Mouse (Mus musculus) frontal cortex, postnatal 36 days (tissue): Measurements from ENCODE around the gene Sox13.

Experiments used
- DNase-seq, 2 experiments: peaks; one replicate each; pipeline ENCODE4 v3.0.0; 2022; ENCODE audit warnings: low spot score in 2 of 2

Gene Sox13

DNA sequence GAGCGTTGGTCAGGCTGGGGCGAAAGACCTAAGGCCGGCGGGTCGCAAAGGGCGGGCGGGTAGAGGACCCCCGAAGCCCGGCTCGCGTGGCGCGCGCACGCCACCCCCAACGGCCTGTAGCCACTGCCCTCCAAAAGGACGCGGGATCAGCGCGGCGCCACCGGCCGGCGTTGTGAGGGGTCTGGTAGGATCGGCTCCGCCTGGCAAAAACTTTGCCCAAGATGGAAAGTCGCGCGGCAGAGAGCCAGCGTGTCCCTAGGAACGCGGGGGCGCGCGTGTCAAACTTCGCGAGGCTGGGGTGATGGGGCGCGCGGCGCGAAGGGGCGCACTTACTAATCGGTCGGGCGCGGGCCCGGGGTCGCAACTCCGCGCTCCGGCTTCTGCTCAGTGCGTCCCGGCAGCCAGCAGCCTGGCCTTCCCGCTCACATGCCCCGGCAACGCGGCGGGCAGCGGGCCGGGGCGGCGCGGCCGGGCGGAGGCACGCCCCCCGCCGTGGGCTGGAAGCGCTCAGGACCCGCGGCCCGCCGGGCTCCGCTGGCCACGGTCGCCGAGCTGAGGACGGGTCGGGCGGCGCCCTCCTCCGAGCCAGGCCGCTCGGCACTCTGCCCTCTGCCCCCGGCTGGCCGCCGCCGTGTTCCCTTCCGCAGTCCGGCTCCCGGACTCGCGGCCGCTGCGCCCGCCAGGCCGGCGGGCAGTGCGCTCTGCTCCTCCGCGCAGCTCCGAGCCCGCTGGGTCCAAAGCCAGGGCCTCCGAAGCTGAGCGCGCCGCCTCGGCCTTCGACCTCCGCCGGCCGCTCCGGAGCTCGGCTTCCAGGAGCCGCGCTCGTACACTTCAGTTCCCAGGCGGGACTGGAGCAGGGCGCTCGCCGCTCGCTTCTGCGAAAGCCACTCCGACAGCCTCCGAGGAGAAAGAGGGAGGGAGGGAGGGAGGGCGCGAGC is at the start of gene Sox13:
Gene Sox13 (minus strand): TSS at position 835 of the 938 bp plus-strand sequence.
- peak; percentile 25 to 32 for DNase-seq

DNA sequence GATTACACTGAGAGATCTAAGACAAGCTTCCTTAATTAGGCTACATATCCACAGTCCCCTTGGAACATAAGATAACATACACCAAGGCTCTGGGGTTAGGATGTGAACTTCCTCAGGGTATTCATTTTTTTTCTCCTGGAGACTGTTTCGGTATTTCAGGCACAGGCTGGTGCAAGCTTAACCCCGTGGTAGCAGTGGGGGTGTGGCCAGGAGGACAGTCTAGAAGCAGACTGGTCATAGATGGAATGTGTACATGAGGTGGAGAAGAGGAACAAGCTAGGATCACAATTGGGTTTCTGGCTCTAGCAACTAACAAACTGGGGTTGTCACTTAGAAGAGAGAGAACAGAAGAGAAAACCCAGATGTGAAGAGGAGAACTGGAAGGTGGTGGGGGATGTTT is 47.4 kb upstream of the Sox13 start:
- DNase-seq: no peak

DNA sequence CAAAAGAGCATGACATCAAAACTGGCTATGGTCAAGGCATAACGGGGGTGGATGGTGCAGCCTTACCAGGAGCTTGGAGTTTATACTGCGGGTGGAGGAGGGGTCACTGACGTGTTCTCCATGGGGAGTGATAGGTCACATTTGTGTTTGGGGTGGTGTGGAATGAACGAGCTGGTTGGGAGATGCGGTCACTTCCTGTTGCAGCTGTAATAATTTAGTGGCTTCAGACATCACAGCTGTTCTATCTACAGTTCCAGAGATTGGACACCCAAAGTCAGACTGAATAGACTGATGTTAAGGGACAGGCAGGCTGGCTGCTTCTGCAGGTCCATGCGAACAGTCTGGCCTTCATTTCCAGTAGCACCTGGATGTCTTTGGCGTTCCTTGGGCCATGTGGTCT is 46.9 kb upstream of the Sox13 start:
- DNase-seq: no peak

DNA sequence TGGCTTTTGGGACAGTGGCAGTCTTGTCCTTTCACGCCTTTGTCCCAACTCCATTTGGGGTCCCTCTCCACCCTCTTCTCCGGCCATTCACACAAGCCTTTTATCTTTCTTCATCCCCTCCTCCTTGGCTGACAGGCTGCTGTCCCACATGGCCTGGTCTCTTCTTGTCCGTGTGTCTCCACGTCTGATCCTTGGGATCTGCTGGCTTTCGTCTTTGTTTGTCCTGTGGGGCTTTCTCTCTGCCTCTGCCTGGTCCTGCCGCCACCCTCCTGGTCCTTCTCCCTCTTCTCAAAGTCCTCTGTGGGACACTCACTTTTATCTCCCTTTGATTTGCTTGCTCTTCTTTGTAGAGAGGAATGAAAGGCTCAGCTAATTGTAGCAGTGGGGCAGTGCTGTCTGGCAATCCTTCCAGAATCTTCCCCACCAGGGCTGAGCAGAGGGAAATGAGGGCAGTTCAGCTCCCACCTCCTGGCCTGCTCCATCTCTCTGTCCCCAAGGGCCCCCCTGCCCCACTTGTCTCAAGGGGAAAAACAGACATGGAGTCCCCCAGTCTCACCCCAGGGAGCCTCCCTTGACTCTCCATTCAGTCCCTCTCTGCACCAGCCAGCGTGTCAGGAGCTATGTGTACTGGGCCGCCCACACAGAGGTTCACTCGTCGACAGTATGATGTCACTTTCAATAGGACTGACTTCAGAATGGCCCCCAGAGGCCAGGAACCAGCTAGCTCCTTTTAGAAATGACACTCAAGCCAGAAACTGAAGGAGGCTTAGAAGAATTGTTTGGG is 46.3 kb upstream of the Sox13 start:
- DNase-seq: no peak

DNA sequence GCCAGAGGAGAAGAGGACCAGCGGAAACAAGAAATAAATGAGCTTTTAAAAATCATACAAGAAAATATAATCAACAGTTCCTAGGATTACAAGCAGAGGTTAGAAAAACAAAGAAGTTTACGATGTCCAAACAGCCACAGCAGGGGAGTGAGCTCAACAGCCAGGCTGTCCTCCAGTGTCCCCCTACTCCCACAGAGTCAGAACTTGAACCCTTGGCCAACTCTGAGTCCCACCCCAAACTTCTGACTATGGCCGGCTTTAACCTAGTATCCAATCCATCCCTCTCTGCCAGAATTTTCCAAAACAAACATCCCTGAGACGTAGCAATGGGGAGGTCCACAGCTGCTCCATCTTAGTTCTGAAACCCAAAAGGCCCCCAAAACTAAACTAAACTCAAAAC is 45.0 kb upstream of the Sox13 start:
- no peak for DNase-seq

DNA sequence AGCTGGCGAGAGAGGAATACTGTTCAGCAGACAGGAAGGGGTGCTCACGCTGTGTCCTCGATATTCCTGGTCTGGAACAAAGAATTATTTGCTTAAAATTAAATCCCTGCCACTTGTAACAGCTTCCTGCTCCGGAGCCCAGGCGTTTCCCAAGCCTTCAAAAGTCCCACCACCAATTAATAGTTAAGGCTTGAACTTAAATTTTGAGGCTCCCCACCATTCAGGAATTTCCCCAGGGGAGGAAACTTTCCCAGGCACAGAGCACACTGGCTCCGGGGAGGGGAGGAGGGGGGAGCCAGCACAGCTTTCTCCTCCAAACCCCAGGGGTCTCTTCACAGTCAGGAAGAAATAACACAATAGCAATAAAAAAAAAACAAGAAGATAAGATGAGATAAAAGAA is 44.6 kb upstream of the Sox13 start:
- DNase-seq: no peak

DNA sequence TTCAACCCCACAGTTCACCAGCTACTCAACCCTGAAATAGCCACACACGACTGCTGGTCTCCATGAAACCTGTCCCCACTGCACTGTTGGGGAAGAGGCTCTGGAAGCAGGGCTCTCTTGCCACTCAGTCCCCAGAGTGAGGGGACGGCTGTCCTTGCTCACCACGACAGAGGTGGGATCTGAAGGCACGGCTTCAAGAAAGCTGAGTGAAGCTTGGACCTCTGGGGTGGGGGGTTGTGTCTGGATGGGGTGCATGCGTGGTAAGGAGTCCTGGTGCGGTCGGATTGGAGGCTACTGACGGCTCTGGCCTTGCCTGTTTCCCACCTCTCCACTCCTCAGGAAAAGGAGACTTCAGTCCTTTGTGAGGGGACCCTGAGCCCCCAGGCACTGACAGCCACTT is 43.7 kb upstream of the Sox13 start:
- no peak for DNase-seq

DNA sequence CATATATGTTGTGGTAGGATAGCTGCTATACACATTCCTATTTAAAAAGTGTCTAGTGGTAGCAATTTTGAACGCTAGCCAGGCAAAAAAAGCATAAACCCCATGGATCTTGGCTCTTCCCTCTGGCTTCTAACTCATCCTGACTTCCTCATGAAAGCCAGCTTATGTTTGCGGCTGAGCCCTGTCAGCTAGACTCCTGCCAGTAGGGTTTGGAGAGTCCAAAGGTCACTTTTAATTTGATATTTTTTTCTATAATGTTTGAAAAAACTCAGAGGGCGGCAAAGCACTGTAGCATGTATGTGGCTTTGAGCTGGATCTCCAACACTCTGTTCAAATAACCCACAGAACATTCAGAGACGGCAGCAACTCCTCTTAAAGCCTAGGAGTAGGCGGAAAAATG is 39.0 kb upstream of the Sox13 start:
- no peak for DNase-seq

DNA sequence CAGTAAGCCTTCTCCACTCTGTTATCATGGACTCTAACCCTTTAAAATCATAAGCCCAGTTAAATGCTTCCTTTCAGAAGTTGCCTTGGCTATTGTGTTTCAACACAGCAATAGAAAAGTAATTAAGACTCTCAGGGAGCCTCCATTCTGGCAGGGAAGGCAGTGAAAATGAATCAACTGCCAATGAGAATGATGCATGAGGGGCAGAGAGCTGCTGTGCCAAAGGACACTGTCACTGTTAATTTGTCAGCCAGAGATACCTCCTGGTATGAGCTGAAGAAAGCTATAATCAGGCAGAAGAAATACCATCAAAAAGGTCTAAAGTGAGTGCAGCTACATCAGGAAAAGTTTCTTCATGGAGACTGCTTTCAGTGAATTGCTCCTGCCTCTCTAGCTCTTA is 36.8 kb upstream of the Sox13 start:
- DNase-seq: no peak

DNA sequence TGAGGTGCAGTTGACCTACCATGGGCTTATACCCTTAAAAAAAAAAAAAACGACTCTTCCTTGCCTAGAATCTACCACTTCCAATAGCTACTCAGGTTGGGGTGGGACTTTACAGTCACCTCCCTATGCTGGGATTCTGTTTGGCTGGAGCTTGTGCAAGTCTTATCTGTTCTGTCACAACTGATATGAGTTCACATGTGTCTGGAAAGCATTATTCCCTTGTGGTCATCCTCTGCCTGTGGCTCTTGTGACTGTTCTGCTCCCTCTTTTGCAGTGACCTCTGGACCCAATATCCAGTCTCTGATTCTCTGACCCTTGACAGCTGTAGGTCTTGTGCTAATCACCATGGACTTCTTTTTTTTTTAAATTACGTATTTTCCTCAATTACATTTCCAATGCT is 31.9 kb upstream of the Sox13 start:
- no peak for DNase-seq

DNA sequence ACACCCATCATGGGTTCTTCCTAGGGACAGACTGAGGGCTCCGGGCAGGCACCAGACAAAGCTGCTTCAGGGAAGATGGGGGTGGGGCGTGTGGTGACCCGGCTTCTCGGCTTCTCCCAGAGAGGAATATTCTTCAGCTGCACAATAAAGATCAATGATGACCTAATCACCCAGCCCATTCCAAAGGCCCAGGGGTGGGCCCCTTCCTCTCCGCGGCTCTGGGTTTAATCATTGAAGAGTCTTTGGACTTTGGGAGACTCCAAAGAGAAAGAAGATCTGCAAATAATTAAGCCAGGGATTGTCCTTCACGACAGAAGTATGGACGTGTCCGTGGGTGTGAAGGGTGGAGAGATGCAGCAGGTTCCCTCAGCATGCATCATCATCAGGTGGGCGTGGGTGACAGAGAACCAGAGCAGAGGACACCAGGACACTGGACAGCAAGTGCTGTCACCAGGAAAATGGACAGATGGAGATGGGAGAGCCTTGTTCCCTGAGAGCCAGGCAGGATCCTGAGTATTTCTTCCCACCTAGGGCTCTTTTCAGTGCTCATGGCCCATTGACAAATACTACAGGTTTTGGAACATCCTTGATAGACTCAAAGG is 28.5 kb upstream of the Sox13 start:
- no peak for DNase-seq

DNA sequence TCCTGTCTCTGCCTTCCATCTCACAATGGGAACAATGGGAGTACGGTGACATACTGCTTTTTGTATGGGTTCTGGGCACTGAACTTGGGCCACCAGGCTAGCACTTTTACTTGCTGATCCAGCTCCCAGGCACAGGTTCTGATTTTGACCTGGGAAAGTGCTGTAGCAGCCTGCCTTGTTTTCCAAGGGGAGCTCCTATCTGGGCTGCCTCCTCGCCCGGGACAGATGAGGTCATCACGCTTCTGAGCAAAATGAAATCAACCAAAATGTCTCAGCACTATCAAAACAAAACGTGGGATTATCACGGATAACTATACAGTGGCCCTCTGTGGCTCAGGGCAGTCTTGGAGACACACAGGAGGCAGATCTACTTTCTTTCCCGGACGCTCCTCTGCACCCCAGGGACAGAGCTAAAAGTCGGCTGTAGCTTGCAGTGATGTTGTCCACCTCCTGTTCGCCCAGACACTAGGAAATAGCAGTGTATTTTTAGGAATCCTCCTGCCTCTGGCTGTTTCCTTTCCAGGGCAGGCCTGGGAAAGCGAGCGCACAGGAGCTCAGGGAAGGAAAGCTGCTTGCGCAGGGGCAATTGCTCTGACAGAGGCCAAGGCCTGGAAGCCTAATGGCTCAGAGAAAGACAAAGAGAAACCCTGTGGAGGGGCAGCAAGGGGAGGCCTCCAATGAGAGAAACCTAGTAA is 27.8 kb upstream of the Sox13 start:
- DNase-seq: no peak

DNA sequence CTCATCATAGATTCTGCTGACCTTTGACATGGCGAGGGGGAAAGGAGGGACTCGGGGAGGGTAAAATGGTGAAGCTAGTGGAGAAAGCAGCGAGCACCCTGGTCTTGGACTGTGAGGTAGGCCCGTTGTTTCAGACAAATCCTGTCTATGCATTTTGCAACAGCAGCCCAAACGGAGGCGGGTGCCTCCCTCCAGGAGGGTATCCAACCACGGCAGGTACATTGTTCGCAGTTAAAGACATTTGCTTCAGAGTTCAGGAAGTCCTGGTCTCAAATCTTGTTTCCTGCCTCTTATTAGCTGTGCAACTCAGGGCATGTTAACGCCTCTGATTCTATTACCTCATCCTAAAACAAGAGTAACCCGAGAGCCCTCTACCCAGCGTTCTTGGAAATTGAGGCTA is 26.8 kb upstream of the Sox13 start:
- DNase-seq: no peak

DNA sequence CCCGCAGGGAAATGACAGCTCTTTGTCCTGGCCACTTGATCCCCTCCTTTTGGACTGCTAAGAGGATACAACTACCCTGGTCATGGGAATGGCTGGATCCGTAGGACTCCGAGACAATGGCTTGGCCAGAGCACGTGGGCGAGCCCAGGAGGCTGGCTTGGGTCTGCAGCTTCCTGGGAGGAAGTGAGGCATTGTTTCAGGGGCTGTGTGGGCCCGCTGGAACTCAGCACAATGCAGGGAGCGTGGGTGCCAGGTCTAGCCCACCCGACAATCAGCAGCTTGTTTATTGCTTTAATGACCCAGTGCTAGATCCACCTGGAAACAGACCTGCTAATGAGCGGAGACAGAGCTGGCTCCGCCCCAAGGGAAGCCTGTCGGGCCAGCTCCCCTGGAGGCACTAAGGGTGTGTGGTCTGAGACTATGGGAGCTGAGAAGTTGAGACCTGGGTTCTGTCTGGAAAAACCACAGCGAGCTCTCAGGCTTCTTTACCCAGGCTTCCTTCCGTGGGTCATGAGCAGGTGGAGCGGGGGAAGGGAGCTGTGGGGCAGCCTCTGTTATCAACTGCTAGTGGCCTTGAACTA is 24.3 kb upstream of the Sox13 start:
- DNase-seq: no peak

DNA sequence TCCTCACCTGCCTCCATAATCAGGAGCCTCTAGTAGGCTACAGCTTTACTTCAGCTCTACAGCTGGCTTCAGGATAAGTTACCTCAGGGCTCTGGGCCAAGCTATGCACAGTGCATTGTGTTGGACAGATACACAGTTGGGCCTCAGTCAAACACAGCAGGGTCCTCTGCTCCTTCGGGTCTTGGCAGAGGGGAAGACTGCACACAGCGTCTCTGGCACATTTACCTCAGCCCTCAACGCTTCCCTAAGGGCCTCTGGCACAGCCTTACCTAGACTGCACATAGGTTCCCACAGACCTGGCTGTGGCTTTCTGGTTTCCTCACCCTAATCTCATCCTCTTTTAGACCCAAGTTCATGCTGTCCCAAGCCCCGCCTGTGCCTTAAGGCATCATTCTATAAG is 22.1 kb upstream of the Sox13 start:
- DNase-seq: no peak

DNA sequence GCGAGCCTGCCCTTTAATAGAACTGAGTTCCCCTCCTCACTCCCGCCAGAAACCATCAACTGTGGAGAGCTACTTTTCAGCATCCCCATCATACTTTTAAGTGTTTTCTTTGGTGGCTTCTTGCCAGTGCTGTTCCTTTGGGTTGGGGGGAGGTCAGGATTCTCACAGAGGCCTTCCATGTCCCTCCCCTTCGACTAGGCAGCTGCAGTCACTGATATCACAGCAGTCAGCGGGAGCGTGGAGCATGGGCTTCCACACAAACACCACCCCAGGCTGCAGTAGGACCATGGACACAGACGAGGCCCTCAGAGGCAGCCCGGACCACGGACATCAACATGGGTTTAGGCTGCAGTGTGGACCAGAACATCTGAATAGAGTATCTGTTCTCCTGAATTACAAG is 20.1 kb upstream of the Sox13 start:
- no peak for DNase-seq

DNA sequence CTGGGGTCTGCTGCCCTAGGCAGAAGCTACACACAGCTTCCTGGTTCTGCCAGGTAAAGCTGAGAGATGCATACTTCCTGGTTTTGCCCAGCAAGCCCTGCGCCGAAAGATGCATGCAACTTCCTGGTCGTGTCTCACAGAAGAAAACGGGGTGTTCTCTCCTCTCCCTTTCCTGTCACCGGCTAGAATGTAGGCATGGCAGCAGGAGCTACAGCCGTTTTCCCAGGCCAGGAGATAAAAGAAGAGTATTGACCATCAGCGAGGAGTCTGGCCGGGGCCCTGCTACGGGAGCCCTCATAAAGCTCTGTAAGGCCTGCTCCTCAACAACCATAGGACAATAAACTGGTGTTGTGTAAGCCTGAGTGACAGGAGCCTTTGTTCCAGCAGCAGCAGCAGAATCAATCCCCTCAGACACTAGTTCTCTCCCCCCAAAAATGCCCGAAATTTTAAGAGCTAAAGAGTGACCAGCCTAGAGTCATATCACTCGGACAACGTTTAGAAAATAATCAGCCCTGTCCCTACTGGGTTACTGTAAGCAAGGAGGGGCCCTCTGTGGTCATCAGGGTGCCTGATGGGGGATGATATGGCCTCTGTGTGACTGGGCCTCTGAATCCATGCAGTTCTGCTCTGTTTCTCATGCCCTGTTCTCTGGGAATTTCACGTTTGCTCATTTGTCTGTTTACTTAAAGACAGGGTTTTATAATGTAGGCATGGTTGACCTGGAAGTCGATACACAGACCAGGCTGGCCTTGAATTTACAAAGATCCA is 13.9 kb upstream of the Sox13 start:
- DNase-seq: no peak

DNA sequence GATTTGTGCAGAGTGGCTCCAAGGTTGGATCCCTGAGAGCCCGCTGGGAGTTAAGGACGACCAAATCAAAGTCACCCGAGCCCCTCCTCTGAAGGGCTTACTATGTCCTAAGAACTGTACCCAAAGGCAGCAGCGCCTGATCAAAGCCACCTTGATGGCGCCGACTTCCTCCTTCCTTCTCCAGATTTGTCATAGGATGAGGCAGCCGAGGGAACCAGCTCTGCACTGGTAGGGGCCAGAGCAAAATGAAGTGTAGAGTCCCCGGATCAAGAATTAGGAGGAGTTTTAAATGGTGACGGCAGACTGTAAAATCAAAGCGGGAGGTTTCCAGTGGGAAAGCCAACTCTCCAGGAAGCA is 10.6 kb upstream of the Sox13 start:
- DNase-seq: no peak

DNA sequence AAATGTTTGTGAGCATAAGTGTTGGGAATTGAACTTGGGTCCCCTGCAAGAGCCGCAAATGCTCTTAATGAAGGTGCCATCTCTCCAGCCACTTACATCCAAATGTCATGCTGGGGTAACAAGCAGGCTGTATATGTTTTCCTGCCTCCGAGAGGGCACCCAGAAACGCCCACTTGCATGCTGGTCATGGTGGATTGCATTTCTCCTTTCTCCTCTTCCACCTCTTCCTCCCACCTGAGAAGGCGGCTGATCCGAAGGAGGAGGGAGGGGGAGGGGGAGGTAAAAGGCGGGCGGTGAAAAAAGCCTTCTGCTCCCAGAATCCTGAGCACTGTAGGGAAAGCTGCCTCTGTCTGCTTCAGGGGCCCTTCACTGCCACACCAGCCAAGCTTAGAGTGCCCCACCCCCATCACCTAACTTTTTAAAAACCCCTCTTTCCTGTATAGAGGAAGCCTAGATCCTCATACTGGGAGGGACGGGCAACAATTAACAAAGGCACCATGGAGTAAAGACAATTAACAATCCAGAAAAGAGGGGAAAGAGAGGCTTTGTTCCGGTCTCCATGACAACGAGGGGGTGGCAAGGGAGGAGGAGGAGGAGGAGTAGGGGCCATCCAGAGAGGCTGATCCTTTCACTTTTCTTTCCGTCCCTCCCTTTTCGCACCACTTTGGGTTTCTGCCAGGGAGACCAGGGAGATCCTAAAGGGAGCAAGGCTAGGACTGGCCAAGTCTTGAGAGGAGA is 10.0 kb upstream of the Sox13 start:
- DNase-seq: peak in 1 of 2 experiments; percentile 22

DNA sequence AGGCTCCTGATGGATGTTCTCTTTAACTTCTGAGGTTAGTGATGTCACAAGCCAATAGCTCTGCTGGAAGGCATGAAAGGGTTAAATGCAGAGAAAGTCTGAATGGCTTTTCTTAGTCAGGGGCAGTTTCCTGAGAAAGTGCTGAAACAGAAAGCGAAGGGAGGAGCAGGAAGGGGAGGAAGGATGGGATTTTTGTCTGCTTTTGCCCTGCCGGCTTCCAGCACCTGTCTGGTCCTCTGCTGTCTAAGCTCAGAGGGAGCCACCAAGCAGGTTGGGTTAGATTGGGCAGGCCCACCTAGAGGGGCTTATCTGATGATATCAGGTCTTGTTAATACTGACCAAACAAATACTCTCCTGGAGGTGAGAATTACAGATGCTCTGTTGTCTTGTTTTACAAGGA is 8.4 kb upstream of the Sox13 start:
- no peak for DNase-seq
